Mouse (Mus musculus) heart, postnatal 10 days (tissue): ENCODE results near the gene Snn. TPM values are rescaled to one million over a fixed set of nuclear protein-coding genes. Genes with fewer than 3 reads are reported as not detected.

ENCODE experiments used
- DNase-seq, 2 experiments: peaks; one replicate each; pipeline ENCODE4 v3.0.0; 2021
- intact Hi-C: fragments of 180-260 bp; cut with DNase I; formaldehyde crosslinking; loops from one replicate; pipeline ENCODE4 v1.15.1; 2025
- total RNA-seq, 2 experiments: library from RNA; stranded (reverse); gene quantifications; 2 replicates each; pipeline ENCODE4 v1.2.3; 2021

Snn gene
- total RNA-seq, 2 experiments from 2014 or later, result 45.9 to 47.7 TPM

DNA sequence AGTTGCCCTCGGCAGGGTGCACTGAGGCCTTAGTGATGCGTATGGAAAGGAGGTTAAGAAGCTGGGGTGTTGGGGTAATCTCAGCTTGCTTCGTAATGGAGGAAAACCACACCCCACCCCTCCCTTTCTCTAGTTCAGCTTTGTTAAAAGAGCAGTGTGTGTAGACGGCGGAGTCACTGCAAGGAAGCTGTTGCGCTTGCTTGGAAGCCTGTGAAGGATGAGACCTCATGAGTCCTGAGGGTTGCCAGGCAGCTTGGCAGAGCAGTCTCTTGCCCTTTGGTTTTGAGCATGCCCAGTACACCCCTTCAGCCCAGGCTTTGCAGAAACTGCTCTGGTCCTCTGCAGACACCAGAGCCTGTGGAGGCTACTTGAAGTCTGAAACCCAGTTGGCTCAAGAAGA is 12.3 kb downstream of the Snn start:
- intact Hi-C loops, result loop anchor here (5.0 kb wide), 1 partner anchor 34 kb away; no protein-coding TSS in a partner anchor
- DNase-seq, result no peak

DNA sequence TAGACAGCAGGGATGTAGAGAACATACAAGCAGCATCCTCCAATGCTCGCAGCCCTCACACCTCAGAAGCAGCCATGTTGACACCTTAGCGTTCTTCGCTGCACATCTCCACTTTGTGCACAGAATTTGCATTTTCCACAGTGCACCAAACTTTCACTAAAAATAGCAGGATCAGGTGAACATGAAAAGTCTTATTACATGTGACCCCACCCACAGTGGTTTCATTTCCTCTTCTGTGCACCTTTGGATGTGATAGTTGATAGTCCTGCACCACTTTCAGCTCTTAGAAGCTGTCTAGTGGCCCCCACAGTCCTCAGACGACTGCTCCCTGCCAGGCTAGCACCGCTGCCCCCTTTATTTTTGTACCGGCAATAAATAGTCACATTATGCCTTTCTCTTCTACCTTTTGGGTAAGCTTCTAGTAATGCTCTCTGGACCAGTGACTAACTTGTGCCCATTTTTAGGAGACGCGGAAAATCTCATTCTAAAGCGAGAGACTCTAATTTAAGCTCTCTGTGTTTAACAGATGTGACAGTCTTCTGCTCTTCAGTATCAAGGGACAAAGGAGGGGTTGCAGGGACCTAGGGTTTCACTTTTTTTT is 17.0 kb downstream of the Snn start:
- DNase-seq, result no peak
- intact Hi-C loops, result no loop called here

DNA sequence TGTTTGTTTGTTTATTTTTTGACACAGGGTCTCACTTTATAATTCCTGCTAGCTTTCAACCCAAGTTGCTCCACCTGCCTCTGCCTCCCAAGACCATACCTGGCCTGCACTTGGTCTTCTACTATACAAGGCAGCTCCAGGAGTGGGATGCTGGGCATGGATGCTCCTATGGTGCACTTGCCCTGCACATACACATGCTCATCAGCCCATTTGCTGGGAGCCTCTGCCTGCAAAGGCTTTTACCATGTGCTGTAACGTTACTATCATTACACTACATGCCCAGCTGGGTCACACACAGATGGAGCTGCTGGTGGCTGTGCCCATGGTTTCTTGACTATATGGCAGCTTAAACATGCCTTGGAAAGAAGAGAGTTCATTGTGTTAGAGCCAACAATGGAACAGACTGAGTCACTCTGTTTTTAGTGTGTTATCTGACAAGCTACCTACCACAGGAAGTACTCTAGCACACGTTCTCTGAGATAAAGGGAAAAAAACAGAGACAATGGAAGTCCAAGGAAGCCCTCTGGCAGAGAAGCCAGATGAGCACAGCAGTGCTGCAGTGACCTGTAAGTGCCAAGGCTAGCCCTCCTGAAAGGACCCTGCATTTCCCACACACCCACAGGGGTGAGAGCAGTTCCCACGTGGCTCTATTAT is 17.6 kb downstream of the Snn start:
- intact Hi-C loops, result no loop called here
- peak in 1 of 2 experiments; percentile 5 for DNase-seq

DNA sequence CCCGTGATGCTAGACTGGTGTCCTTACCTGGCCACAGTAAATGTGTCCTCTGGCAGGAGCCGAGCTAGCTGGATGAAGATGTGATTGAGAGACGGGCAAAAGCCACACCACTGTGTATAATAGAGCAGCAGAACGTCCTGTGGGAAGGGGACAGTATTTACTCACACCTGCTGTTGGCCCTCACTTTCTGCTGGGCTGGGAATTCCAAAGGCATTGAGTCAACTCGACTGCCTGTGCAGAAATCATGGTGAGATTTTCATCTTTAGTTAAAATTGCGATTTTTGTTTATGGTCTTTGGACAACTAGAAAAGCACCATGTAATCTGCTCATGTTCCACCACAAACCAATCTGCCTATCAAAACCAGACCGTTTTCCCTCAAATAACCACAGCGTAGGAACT is 23.4 kb downstream of the Snn start:
- DNase-seq, result no peak
- intact Hi-C loops, result loop anchor here (2.0 kb wide), 1 partner anchor 13 kb away; no protein-coding TSS in a partner anchor

DNA sequence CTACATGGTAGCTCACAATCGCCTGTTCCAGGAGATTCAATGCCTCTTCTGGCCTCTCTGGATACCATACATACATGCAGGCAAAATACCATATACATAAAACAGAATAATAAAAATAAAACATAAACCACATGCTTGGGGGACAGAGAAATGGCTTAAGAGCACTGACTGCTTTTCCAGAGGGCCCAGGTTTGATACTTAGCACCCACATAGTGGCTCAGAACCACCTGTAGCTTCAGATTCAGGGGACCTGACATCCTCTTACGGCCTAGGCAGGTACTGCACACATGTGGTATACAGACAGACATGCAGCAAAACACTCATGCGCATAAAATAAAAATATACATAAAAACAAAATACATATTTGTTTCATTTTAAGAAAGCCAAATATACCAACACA is 25.6 kb downstream of the Snn start:
- intact Hi-C loops, result no loop called here
- no peak for DNase-seq

DNA sequence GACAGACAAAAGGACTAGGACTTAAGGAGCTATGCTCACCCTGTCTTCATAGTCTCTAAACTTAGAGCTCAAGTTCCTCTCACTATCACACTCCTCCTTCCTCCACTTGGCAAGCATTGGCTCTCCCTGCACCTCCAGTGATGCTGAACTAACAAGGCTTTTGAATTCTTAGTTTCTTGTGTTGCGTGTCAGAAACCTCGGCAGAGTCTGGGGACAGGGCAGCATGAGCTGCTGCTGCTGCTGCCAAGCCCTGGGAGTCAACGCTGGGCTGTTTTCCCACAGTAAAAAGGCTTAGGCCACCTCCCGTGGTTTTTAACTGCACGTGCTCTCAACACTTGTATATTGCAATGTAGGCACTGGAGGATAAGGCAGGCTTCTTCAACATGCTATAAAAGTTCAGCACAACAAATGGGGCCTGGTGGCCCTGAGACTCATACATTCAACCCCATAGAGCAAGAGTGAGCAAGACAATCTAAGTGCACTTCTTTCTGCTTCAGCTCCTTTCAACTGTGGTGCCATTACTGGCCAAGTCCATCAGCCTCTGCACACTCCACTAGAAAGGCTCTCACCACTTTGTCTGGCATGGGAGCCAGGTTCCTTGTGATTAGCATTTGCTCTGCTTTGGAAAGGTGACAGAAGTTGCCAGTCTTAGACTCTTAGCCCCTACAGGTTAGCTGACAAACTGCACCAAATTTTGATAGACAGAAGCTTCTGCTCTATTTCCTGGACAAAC is 26.3 kb downstream of the Snn start:
- intact Hi-C loops, result no loop called here
- peak in 1 of 2 experiments; percentile 48 for DNase-seq

DNA sequence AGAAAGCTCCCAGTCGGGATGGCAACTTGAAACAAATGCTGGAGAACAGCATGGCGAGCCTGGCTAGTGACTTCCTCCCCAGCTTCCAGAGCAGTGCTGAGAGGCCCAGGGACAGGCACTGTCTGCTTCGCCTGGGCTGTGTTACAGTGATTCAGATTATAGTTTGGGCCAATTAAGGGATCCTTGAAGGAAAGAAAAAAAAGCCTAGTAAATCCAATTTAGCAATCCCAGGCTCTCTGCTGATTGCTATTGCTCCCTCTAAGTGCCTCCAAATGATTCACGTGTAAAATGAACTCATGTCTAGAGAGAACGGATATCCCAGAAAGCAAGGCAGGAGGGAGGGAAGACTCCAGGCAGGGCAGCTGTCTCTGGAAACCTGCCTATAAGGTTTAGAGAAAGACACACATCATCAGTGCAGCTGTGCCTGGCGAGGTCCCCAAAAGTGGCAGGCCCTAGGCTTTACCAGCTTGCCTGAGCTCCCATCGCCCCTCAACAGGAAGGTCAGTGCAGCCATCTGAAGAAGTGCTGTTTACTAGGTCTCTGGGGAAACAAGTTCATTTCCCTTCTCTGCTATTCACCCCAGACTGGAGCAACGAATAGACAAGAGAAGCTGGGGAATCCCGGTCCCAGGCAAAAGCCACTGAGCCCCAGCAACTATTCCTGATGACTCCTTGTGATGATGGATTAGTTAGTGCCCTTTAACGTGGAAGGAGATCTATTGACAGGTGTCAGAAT is 30.3 kb downstream of the Snn start:
- intact Hi-C loops, result loop anchor here (5.0 kb wide), 1 partner anchor 54 kb away; no protein-coding TSS in a partner anchor
- no peak for DNase-seq

DNA sequence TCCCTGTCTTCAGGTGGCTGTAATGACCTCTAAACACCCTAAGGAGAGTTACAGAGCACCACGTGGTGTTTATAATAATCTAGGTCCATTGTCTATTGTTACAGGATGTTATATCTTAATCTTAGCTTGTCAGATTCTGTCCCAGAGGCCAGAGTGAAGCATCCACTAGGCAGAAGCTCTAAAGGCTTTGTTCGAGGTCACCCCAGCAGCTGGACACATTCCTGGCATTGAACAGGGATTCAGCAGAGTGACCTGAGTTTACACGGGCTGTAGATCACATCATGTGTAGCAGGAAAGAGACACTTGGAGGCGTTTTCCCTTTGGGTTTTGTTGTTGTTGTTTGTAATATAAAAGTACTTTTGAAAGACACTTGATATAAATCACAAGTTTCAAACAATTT is 31.3 kb downstream of the Snn start:
- DNase-seq, result peak; percentile 36 to 52
- intact Hi-C loops, result loop anchor here (5.0 kb wide), 1 partner anchor 55 kb away; no protein-coding TSS in a partner anchor

DNA sequence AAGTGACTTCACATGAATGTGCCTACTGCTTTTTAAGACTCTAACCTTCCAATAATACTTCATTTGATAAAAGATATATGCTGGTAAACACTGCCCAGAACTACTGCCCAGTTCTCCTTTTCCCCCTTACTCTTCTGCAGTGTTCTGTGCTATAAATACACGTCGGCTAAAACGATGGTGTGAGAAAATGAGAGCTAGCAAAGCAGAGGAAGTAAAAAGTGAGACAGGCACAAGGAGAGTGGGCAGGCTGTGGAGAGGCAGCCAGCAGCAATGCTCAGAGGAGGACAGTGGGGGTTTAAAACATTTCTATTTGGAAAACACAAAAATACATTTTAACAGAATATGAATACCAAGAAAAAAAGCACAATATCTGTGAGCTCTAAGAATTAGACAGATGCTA is 31.8 kb downstream of the Snn start:
- intact Hi-C loops, result loop anchor here (5.0 kb wide), 1 partner anchor 55 kb away; no protein-coding TSS in a partner anchor

DNA sequence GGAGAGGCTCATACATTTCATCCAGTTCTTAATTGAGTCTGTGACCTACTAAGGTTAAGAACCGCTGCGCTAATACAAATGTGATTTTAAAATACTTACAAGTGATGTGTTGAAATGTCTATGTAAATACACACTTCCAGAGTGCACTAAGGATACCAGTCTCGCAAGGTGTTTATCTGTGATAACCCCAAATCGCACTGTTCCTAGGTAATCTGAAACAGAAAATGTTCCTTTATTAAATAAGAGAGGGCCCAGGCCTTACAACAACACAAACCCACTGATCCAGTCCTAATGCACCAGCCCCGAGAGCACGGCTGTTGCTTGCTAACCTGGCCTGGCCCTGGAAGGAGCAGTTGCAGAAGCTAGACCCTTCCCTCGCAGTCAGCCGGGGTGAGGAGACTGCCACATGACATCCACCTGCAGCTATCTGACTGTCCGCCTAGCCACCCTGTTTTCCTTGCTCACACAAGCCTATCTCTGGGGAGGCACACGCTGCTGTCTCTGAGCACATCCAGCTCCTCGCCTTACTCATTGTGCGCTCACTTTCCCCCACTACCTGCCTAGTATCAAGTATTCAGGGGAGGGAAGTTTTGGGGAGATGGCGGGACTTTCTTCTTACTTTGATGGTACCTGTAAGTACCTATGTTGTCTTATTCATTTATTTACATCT is 33.1 kb downstream of the Snn start:
- intact Hi-C loops, result loop anchor here (5.0 kb wide), 1 partner anchor 57 kb away; no protein-coding TSS in a partner anchor

More for the DNA sequence above, 31.8 kb downstream of the Snn start:
- no peak for DNase-seq

DNA sequence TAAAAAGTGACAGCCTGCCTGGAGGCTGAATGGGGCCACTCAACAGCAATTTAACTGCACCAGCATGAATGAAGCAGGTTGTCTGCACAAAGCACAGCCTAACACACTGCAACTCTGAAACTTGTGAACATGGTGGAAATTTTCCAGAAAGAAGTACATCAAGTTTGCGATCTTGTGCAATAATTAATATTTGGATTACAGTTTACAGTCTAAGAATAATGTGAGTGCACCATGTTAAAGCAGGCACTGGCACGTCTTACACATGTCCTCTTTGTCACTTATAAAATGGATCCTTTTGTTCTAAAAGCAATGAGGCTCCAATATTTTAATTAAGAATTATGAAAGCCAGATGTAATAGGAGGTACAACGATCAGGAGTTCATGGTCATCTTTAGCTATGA is 36.6 kb downstream of the Snn start:
- intact Hi-C loops, result no loop called here
- DNase-seq, result no peak

More for the DNA sequence above, 33.1 kb downstream of the Snn start:
- no peak for DNase-seq

DNA sequence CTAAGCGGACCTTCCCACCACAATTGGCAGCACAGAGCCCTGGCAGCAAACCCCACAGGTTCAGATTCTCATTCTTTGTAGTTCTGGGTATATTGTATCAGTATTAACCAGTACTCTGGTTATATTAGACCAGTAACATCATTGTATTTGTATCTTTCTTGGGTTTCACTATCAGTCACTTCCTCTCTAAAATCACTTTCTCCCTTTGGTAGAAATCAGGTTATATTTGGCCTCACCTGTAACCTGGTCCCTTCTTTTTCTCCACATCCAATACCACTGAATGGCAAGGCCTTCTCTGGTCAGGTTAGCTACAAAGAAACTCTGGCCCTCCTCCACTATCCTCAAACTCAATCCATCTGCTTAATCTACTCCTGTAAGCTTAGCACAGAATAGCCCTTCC is 44.2 kb downstream of the Snn start:
- intact Hi-C loops, result loop anchor here (5.0 to 10.0 kb wide), 2 partner anchors 33 to 140 kb away; no protein-coding TSS in a partner anchor
- no peak for DNase-seq

DNA sequence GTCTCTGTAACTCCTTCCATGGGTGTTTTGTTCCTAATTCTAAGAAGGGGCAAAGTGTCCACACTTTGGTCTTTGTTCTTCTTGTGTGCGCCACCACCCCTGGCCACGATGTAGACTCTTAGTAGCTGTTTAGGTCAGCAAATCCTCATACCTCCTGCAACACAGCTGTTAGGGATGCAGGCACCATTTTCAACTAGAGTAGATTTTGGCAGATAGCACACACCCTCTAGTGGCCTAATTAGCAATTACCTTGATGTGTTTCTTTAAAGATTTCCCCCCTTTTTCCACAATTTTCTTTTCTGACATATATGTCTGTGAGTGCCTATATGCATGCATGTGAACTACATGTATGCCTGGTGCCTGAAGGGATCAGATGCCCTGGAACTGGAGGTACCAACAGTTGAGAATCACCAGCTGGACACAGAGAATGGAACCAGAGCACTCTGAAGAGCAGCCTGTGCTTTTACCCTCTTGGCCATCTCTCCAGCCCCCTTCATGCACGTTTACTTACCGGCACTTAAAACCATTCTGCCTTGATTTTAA is 48.5 kb downstream of the Snn start:
- peak in 1 of 2 experiments; percentile 42 for DNase-seq
- intact Hi-C loops, result loop anchor here (1.0 to 10.0 kb wide), 4 partner anchors 37 to 236 kb away; no protein-coding TSS in a partner anchor

DNA sequence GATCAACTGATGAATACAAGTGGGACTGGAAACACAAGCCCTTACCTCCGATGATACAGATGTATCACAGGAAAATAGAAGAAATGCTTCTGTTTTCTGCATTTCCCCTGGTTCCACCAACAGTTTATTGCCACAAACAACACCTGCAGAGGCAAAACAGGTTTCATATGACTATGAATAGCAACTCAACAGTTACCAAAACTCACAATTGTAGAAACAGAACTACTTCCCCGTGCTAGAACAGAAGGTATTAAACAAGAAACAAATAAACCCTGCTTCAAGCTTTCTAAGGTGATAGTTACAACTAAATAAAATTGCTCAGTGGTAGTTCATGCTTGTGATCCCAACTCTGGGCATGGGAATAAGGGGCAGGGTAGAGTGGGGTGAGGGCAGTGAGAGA is 61.9 kb downstream of the Snn start:
- DNase-seq, result no peak
- intact Hi-C loops, result no loop called here

DNA sequence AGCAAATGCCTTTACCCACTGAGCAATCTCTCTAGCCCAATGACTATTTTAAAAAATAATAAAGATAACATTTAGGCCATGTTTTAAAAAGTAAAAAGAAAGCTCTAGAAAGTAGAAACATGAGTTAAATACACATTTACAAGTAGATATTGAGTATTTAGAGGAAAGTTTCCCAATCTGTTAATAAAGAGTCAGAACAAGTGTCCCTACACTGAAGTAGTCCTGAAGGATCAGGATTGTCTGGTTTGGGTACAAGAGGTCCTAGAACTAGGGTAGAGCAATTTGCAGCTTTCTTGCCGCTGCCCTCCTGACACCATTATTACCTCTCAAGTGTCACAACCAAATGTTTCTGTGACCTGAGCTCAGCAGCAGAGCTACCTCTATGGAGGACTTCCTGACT is 63.4 kb downstream of the Snn start:
- intact Hi-C loops, result no loop called here
- DNase-seq, result no peak

Other genes with a start within 250 kb of the Snn start
- not detected for gene Gm11172, start 248.0 kb upstream of the Snn start, total RNA-seq
- 1 to 10 TPM; 2.0 TPM for gene Rmi2, start 225.9 kb upstream of the Snn start, total RNA-seq
- 10 to 100 TPM; 39.9 to 42.8 TPM for gene Litaf, start 5.2 kb downstream of the Snn start, total RNA-seq
- 10 to 100 TPM; 22.7 to 24.3 TPM for gene Txndc11, start 73.7 kb downstream of the Snn start, total RNA-seq
- 10 to 100 TPM; 41.3 to 51.3 TPM for gene Zc3h7a, start 115.4 kb downstream of the Snn start, total RNA-seq
- 10 to 100 TPM; 56.8 to 57.4 TPM for gene Rsl1d1, start 142.4 kb downstream of the Snn start, total RNA-seq
- 10 to 100 TPM; 75.1 to 83.5 TPM for gene Gspt1, start 193.4 kb downstream of the Snn start, total RNA-seq